Mouse (Mus musculus) testis, adult 2 months (tissue): ENCODE results near the gene Pusl1.

ENCODE experiments used
- CTCF ChIP-seq: fragments of 200-500 bp; IDR thresholded peaks from 2 replicates; pipeline ENCODE4 v1.5.1; 2012; ENCODE audit warnings: low read depth, mild to moderate bottlenecking, inconsistent platforms, low read length, moderate library complexity; ENCODE audit not compliant: control insufficient read depth, insufficient read depth, insufficient replicate concordance
- POLR2A ChIP-seq: fragments of 200-500 bp; IDR thresholded peaks from 2 replicates; pipeline ENCODE4 v1.6.1; 2012; ENCODE audit warnings: low read depth, mild to moderate bottlenecking, inconsistent platforms, low read length, moderate library complexity; ENCODE audit not compliant: control insufficient read depth

- TF ChIP-seq CTCF = no peak
- no peak for TF ChIP-seq POLR2A
These were observed 43.0 kb downstream of the Pusl1 start for GRCm38 (mm10) chr4:155848434-155849095.
